ENCODE assay signal across 24 mouse cellular contexts in the genomic region with DNA sequence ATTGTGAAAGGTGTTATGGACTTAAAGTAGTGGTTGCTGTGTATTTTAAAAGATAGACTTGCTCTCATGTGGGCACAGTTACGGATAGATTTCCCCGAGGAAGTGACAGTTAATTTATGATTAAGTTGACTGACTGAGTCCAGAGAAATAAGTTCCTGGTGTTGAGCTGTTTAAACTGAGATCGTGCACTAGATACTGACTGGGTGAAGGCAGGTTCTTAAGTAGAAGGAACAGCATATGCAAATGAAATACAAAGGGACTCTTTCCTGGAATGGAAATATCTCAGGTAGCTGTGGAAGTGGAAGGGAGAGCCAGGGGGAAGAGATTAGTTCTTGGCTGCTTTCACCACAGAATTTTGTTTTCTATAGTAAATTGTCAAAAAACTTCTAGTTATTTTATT.
"Had no signal": no experiment of that assay in that cellular context is flagged by ENCODE, and none has a peak within 500 bp of the region (broad histone marks: within the 10 kb centered on the region; RNA-seq: fewer than 3 reads in every experiment).

No protein-coding gene starts in this region.

- H3K9me3 ChIP-seq: heart, embryonic 13.5 days; heart, embryonic 15.5 days; hindbrain, embryonic 13.5 days; hindbrain, embryonic 15.5 days; limb, embryonic 13.5 days; limb, embryonic 15.5 days; liver, embryonic 12.5 days had no signal

- ATAC-seq: hindbrain, postnatal 0 days; intestine, embryonic 16.5 days; liver, embryonic 12.5 days had no signal

- H3K9ac ChIP-seq: heart, embryonic 13.5 days; heart, embryonic 15.5 days; hindbrain, embryonic 13.5 days; hindbrain, embryonic 15.5 days; limb, embryonic 13.5 days; limb, embryonic 15.5 days; liver, embryonic 12.5 days had no signal

- H3K27ac ChIP-seq: gastrocnemius, adult 2 months; heart, adult 2 months; heart, embryonic 13.5 days; heart, embryonic 15.5 days; hindbrain, embryonic 13.5 days; hindbrain, embryonic 15.5 days; hindbrain, postnatal 0 days; layer of hippocampus, adult 2 months; limb, embryonic 13.5 days; limb, embryonic 15.5 days; liver, embryonic 12.5 days had no signal

- DNase-seq: gastrocnemius, adult 2 months; gastrocnemius, postnatal 10 days; gastrocnemius, postnatal 25 days; heart, adult 11 months; heart, adult 2 months; heart, postnatal 14 days; heart, postnatal 36 days; kidney, adult 11 months; kidney, adult 8-10 months; kidney, postnatal 10 days; kidney, postnatal 25 days; kidney, postnatal 4 days; left cerebral cortex, postnatal 4 days had no signal

- H3K4me3 ChIP-seq: gastrocnemius, adult 2 months; heart, adult 2 months; heart, embryonic 13.5 days; heart, embryonic 15.5 days; hindbrain, embryonic 13.5 days; hindbrain, embryonic 15.5 days; layer of hippocampus, adult 2 months; limb, embryonic 13.5 days; limb, embryonic 15.5 days; liver, embryonic 12.5 days had no signal

- H3K4me2 ChIP-seq: heart, embryonic 11.5 days; heart, embryonic 13.5 days; heart, embryonic 15.5 days; hindbrain, embryonic 13.5 days; hindbrain, embryonic 15.5 days; limb, embryonic 13.5 days; limb, embryonic 15.5 days; liver, embryonic 12.5 days had no signal

- H3K27me3 ChIP-seq: heart, embryonic 13.5 days; heart, embryonic 15.5 days; hindbrain, embryonic 13.5 days; hindbrain, embryonic 15.5 days; limb, embryonic 13.5 days; limb, embryonic 15.5 days; liver, embryonic 12.5 days had no signal

- H3K4me1 ChIP-seq: limb, embryonic 13.5 days; limb, embryonic 15.5 days had no signal
